Mouse (Mus musculus) heart, postnatal 0 days (tissue): ENCODE results near the gene Rpl12.

Source experiments
- CTCF ChIP-seq: IDR thresholded peaks from 2 replicates; pipeline ENCODE4 v1.5.1; 2016; ENCODE audit warnings: antibody characterized with exemption, control low read depth, low read depth
- EP300 ChIP-seq: IDR thresholded peaks from 2 replicates; pipeline ENCODE4 v1.6.1; 2016; ENCODE audit warnings: antibody characterized with exemption, low read depth

GRCm38 (mm10) chr2:32963544-32963943, 2.2 kb downstream of the Rpl12 start:
- no peak for TF ChIP-seq CTCF
- TF ChIP-seq EP300, result no peak
